Mouse (Mus musculus) left cerebral cortex, adult 18-20 months (tissue): ENCODE results near the gene Fbxl12. TPM values are rescaled to one million over a fixed set of nuclear protein-coding genes. Genes with fewer than 3 reads are reported as not detected.
A peak's percentile ranks its signal among the peaks of the same experiment; 100 is the strongest.
"Not testable (repeated sequence)": the region's sequence is repeated elsewhere in the genome, so short reads cannot be mapped to it uniquely, and the experiment has no call there.

Experiments used
- DNase-seq, 2 experiments: peaks; one replicate each; pipeline ENCODE4 v3.0.0; 2021 to 2022; ENCODE audit warnings: low spot score in 2 of 2, mixed read lengths in 1 of 2
- long read RNA-seq, 2 experiments: library from polyadenylated mRNA; stranded (forward); transcript quantifications; one replicate each; pipeline ENCODE4 v2.0.0; 2021
- total RNA-seq, 2 experiments: library from RNA; stranded (reverse); gene quantifications; 2 replicates each; pipeline ENCODE4 v1.2.3; 2021

Gene Fbxl12
- total RNA-seq, result 10 to 100 TPM; 21.9 to 22.6 TPM
- long read RNA-seq, experiment 1, transcript Fbxl12-205 (1 exons, 1,555 nt), result major isoform, 5 of 8 reads
- long read RNA-seq, experiment 1, partial matches to known transcripts, result 0 of 8 reads
- long read RNA-seq, experiment 1, other reads (novel, unspliced or antisense), result 0 of 8 reads
- long read RNA-seq, experiment 2, transcript Fbxl12-201 (3 exons, 2,056 nt), result major isoform, 6 of 6 reads
- long read RNA-seq, experiment 2, partial matches to known transcripts, result 0 of 6 reads
- long read RNA-seq, experiment 2, other reads (novel, unspliced or antisense), result 0 of 6 reads

GRCm38 (mm10) chr9:20644360-20645081 lies at the start of gene Fbxl12:
Gene Fbxl12, minus strand, starts transcription at chr9:20644767.
- DNase-seq, result peak; percentile 72 to 79

- DNase-seq, result no peak
Observed at GRCm38 (mm10) chr9:20692863-20693262, 48.3 kb upstream of the Fbxl12 start.

GRCm38 (mm10) chr9:20690449-20690848 lies 45.9 kb upstream of the Fbxl12 start:
- not testable (repeated sequence) for DNase-seq

- no peak for DNase-seq
Observed at GRCm38 (mm10) chr9:20689913-20690312, 45.3 kb upstream of the Fbxl12 start.

GRCm38 (mm10) chr9:20689403-20689802 lies 44.8 kb upstream of the Fbxl12 start:
- DNase-seq, result no peak

GRCm38 (mm10) chr9:20685081-20685861 lies 40.7 kb upstream of the Fbxl12 start:
- DNase-seq, result peak; percentile 66 to 83

- peak in 1 of 2 experiments; percentile 65 for DNase-seq
Observed at GRCm38 (mm10) chr9:20682389-20682722, 37.8 kb upstream of the Fbxl12 start.

- DNase-seq, result no peak
Observed at GRCm38 (mm10) chr9:20681546-20682388, 37.2 kb upstream of the Fbxl12 start.

- DNase-seq, result no peak
Observed at GRCm38 (mm10) chr9:20680378-20680958, 35.9 kb upstream of the Fbxl12 start.

GRCm38 (mm10) chr9:20677892-20678291 lies 33.3 kb upstream of the Fbxl12 start:
- DNase-seq, result no peak

GRCm38 (mm10) chr9:20672047-20672446 lies 27.5 kb upstream of the Fbxl12 start:
- no peak for DNase-seq

- DNase-seq, result no peak
Observed at GRCm38 (mm10) chr9:20668065-20668464, 23.5 kb upstream of the Fbxl12 start.

- DNase-seq, result no peak
Observed at GRCm38 (mm10) chr9:20666510-20667034, 22.0 kb upstream of the Fbxl12 start.

GRCm38 (mm10) chr9:20665925-20666324 lies 21.4 kb upstream of the Fbxl12 start:
- DNase-seq, result no peak

GRCm38 (mm10) chr9:20664982-20665637 lies 20.5 kb upstream of the Fbxl12 start:
- no peak for DNase-seq

- peak; percentile 33 to 40 for DNase-seq
Observed at GRCm38 (mm10) chr9:20664366-20664765, 19.8 kb upstream of the Fbxl12 start.

- DNase-seq, result peak; percentile 57 to 67
Observed at GRCm38 (mm10) chr9:20663956-20664355, 19.4 kb upstream of the Fbxl12 start.

- DNase-seq, result no peak
Observed at GRCm38 (mm10) chr9:20662874-20663273, 18.3 kb upstream of the Fbxl12 start.

- DNase-seq, result peak; percentile 86 to 89
Observed at GRCm38 (mm10) chr9:20662325-20662724, 17.8 kb upstream of the Fbxl12 start.

GRCm38 (mm10) chr9:20657546-20657945 lies 13.0 kb upstream of the Fbxl12 start:
- no peak for DNase-seq
